Mouse (Mus musculus): ENCODE measurements at regions not wholly inside any gene's neighbourhood (a gene's known extent, or its start where the extent isn't known, plus 50 kb on each side); places are given as distances from the start of the nearest gene placed in this dataset.

DNA sequence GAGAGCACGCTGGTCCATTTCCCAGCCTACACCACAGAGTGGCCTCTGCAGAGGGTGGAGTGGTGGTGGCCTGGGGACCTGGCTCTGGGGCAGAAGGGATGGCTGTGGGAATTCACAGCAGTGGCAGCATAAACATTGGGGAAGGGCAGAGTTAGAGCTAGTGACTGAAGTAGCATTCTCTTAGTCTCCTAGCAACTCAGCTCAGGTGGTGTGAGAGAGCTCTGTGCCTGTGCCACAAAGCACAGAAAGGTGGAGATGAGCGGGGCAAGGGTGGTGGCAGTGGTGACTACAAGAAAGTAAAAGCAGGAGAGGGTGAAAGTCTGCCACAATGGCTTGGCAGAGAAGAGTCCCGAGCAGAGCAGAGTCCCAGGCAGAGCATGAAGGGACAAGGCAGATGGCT lies 140.3 kb upstream of the Pfn2 start:
- WGBS = 85% methylated on average over 3 of the region's 3 CpGs
- Histone ChIP-seq H3K4me1 (ENCODE audit: control insufficient read depth, insufficient read depth, low read length) (no peaks in the 10 kb centered on the region), H3K27ac (ENCODE audit: low read length) (no peak overlapping the region), H3K27me3 (ENCODE audit: control insufficient read depth, insufficient read depth, low read depth, low read length) (no peaks in the 10 kb centered on the region), H3K4me2 (ENCODE audit: low read length) (no peak overlapping the region), H3K36me3 (ENCODE audit: control insufficient read depth, insufficient read depth, low read length) (no peaks in the 10 kb centered on the region), H3K9me3 (replicated peaks; ENCODE audit: control insufficient read depth, low read length, poor library complexity, severe bottlenecking) (no peaks in the 10 kb centered on the region), H3K4me3 (ENCODE audit: low read depth, low read length) (no peak overlapping the region), H3K9ac (ENCODE audit: low read depth, low read length) (no peak overlapping the region)
- no peak for ATAC-seq

DNA sequence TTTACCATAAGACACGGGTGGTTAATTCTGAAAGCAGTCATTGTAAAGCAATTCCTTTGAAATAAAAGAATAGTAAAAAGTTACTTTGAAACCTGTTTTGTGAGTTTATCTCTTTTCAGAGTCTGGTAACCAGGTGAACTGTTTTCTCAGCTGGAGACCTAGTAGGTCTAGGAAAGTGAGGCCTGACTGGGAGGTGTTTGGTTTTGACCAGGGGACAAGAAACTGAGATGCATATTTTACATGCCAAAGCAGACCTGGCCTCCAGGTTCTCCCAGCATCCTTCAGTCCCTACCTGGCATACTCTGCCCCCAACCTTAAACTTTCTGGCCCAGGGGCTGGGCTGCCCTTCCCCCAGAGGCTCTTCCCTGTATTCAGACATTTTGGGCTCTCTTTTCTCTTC lies 142.9 kb upstream of the Pfn2 start:
- WGBS = 72% methylated on average over 1 of the region's 1 CpGs
- ATAC-seq = no peak
- H3K4me2 ChIP-seq (ENCODE audit: low read length) = no peak overlapping the region
- no peaks in the 10 kb centered on the region for H3K36me3 ChIP-seq (ENCODE audit: control insufficient read depth, insufficient read depth, low read length)
- H3K9me3 ChIP-seq (replicated peaks; ENCODE audit: control insufficient read depth, low read length, poor library complexity, severe bottlenecking) = no peaks in the 10 kb centered on the region
- no peaks in the 10 kb centered on the region for H3K27me3 ChIP-seq (ENCODE audit: control insufficient read depth, insufficient read depth, low read depth, low read length)
- H3K4me3 ChIP-seq (ENCODE audit: low read depth, low read length) = no peak overlapping the region
- no peak overlapping the region for H3K9ac ChIP-seq (ENCODE audit: low read depth, low read length)
- no peak overlapping the region for H3K27ac ChIP-seq (ENCODE audit: low read length)
- no peaks in the 10 kb centered on the region for H3K4me1 ChIP-seq (ENCODE audit: control insufficient read depth, insufficient read depth, low read length)

DNA sequence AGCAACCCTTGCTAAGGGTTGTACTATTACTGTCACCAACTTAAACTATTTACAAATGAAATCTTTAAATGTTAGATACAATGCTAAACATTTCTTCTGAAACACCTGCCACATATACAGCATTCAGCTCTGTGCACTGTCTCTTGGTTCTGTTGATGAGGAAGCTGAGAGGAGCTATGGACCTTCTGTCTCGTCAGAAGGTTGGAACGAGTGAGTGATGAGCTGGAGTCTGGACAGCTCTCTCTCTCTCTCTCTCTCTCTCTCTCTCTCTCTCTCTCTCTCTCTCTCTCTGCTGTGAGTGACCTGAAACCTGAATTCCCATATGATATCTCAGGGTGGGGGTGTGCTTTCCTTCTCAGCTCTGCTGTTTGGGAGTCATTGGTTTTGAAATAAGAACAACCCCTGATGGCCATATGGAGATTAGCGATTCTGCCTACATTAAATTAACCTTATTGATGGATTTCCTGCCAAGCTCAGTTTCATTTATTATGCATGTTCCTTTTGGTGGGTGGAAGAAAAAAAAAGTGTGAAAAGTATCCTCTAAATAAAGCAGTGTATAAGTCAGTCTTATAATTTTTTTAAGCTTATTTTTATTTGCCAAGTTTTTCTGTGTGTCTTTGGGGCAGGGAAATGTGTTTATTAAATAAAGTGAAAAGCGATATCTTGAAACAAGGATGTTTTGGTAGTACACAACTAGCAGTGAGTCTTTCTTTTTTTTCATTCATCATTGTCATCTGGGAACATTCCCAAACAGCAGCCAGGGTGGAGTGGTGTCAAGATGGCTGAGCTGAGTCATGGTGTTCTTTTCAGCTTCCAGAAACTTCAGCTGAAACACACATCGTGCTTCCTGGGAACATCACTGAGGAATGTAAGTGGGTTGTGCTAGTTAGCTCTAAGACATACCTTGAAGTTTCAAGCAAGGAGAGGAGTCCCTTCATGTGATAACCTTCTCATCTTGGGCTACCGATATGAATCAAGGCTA lies 150.5 kb upstream of the Pfn2 start:
- Histone ChIP-seq H3K4me2 (ENCODE audit: low read length) (no peak overlapping the region), H3K27ac (ENCODE audit: low read length) (no peak overlapping the region), H3K27me3 (ENCODE audit: control insufficient read depth, insufficient read depth, low read depth, low read length) (no peaks in the 10 kb centered on the region), H3K9ac (ENCODE audit: low read depth, low read length) (no peak overlapping the region), H3K36me3 (ENCODE audit: control insufficient read depth, insufficient read depth, low read length) (no peaks in the 10 kb centered on the region), H3K9me3 (replicated peaks; ENCODE audit: control insufficient read depth, low read length, poor library complexity, severe bottlenecking) (no peaks in the 10 kb centered on the region), H3K4me1 (ENCODE audit: control insufficient read depth, insufficient read depth, low read length) (no peaks in the 10 kb centered on the region; the same call in 1 of the 2 replicates), H3K4me3 (ENCODE audit: low read depth, low read length) (no peak overlapping the region)
- 88% methylated on average over 6 of the region's 6 CpGs for WGBS
- no peak for ATAC-seq

DNA sequence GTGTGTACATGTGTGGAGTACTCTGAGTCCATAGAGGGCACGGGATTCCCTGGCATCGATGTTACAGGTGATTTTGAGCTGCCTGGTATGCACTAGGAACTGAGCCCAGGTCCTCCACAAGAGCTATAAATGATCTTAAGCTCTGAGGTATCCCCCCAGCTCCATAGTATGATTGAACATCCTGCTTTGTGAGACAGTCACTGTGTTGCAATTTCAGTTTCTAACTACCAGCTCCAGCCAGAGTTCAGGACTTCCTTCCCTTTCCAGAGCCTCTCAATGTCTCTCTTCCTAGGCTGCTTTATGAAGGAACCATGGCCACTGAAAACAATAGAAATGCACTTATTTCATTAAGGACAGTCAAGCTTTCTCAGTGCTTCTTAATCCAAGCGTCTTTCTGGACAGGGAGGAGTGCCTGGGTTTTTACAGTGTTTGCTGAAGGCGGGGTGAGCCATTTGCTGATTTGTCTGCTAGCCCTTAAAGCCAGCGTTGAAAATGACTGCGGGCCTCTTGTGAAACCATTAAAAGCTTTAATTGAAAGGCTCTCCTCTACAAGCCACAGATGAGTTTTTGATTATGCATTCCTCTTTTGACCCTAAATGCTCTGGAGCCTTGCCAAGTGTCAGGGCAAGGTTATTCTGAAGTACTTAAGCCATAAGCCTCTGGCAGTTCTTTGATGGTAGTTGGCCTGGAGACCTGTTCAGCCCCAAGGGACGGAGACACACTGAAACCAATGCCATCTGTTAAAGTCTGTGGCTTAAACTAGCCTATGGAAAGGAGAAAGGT lies 155.1 kb upstream of the Pfn2 start:
- no peak overlapping the region for H3K4me2 ChIP-seq (ENCODE audit: low read length)
- ATAC-seq = no peak
- H3K36me3 ChIP-seq (ENCODE audit: control insufficient read depth, insufficient read depth, low read length) = no peaks in the 10 kb centered on the region
- H3K4me1 ChIP-seq (ENCODE audit: control insufficient read depth, insufficient read depth, low read length) = no peaks in the 10 kb centered on the region; the same call in 1 of the 2 replicates
- no peak overlapping the region for H3K4me3 ChIP-seq (ENCODE audit: low read depth, low read length)
- H3K27me3 ChIP-seq (ENCODE audit: control insufficient read depth, insufficient read depth, low read depth, low read length) = no peaks in the 10 kb centered on the region
- H3K27ac ChIP-seq (ENCODE audit: low read length) = no peak overlapping the region
- H3K9ac ChIP-seq (ENCODE audit: low read depth, low read length) = no peak overlapping the region
- no peaks in the 10 kb centered on the region for H3K9me3 ChIP-seq (replicated peaks; ENCODE audit: control insufficient read depth, low read length, poor library complexity, severe bottlenecking)
- 34% methylated on average over 7 of the region's 7 CpGs for WGBS

DNA sequence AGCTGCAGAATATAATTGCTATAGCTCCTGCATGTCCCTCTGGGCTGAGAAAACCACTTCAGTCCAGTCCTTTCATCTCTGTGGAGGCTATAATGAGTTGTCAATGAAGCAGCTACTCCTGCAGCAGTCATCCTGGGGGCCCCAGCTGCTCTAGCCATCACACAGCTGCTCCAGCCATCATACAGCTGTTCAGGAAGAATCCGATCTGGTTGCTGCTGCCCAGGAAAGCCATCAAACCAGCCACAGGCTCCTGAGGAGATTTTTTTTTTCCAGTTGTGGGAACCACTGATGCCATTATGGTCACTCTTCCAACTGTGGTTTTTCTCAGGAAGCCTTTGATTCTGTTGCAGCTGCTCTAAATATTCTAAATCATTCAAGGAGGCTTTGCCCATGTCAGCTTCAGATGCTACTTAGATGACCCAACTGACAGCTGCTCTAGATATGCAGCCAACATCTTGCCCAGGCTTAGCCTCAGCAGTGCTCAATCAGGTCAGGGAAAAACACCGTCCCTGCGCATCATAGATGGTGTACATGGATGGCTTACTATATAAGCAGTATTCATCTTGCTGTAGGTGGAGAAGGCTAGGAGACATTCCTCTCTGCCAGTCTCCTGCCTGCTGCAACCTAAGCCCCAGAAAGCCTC lies 177.0 kb upstream of the Pfn2 start:
- no peaks in the 10 kb centered on the region for H3K9me3 ChIP-seq (replicated peaks; ENCODE audit: control insufficient read depth, low read length, poor library complexity, severe bottlenecking)
- 83% methylated on average over 3 of the region's 3 CpGs for WGBS
- H3K9ac ChIP-seq (ENCODE audit: low read depth, low read length) = no peak overlapping the region
- no peak overlapping the region for H3K4me3 ChIP-seq (ENCODE audit: low read depth, low read length)
- H3K36me3 ChIP-seq (ENCODE audit: control insufficient read depth, insufficient read depth, low read length) = no peaks in the 10 kb centered on the region
- H3K27ac ChIP-seq (ENCODE audit: low read length) = no peak overlapping the region
- H3K4me2 ChIP-seq (ENCODE audit: low read length) = no peak overlapping the region
- no peaks in the 10 kb centered on the region for H3K27me3 ChIP-seq (ENCODE audit: control insufficient read depth, insufficient read depth, low read depth, low read length)
- ATAC-seq = no peak
- no peaks in the 10 kb centered on the region for H3K4me1 ChIP-seq (ENCODE audit: control insufficient read depth, insufficient read depth, low read length)

DNA sequence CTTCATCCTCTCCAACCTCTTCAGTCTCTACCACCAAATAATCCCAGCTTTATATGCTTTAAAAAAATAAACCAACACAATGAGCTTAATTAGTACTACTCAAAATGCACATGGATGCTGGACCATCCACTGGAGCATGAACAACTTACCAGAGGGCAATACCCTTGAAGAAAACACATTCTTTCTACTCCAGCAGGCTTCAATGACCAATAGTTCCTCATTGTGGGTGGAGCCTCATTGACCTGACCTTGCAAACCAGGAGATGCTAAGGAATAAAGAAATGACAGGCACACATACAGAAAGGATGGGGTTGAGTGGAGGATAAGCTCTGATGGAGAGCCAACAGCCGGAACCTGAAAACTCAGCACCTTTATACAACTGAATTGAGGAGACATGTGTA lies 201.7 kb upstream of the Pfn2 start:
- H3K4me2 ChIP-seq (ENCODE audit: low read length) = no peak overlapping the region
- H3K4me1 ChIP-seq (ENCODE audit: control insufficient read depth, insufficient read depth, low read length) = no peaks in the 10 kb centered on the region
- no peaks in the 10 kb centered on the region for H3K9me3 ChIP-seq (replicated peaks; ENCODE audit: control insufficient read depth, low read length, poor library complexity, severe bottlenecking)
- no peak overlapping the region for H3K27ac ChIP-seq (ENCODE audit: low read length)
- no peak overlapping the region for H3K9ac ChIP-seq (ENCODE audit: low read depth, low read length)
- 93% methylated on average over 1 of the region's 1 CpGs for WGBS
- no peaks in the 10 kb centered on the region for H3K36me3 ChIP-seq (ENCODE audit: control insufficient read depth, insufficient read depth, low read length)
- H3K4me3 ChIP-seq (ENCODE audit: low read depth, low read length) = no peak overlapping the region
- H3K27me3 ChIP-seq (ENCODE audit: control insufficient read depth, insufficient read depth, low read depth, low read length) = no peaks in the 10 kb centered on the region
- no peak for ATAC-seq

DNA sequence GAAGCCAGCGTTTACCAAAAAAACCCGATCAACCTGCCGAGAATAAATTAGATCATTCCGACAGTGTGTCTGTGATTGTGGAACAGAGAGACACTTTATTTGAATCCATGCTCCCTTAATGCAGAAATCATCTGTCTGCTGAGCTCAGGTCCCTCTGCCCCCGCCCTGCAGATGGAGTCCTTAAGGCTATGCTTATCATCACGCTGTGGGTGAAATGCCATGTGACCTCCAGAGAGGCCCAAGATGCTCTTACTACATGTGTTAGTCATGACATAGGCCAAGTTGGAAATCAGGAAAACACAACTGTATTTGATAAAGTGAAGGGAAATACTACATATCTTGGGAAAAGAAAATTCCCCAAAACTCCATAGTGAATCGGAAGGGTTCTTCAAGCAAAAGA lies 206.8 kb upstream of the Pfn2 start:
- Histone ChIP-seq H3K27me3 (ENCODE audit: control insufficient read depth, insufficient read depth, low read depth, low read length) (no peaks in the 10 kb centered on the region), H3K4me2 (ENCODE audit: low read length) (no peak overlapping the region), H3K4me1 (ENCODE audit: control insufficient read depth, insufficient read depth, low read length) (peaks cover 4% of the 10 kb centered on the region; the same call in 1 of the 2 replicates), H3K27ac (ENCODE audit: low read length) (no peak overlapping the region), H3K9me3 (replicated peaks; ENCODE audit: control insufficient read depth, low read length, poor library complexity, severe bottlenecking) (no peaks in the 10 kb centered on the region), H3K36me3 (ENCODE audit: control insufficient read depth, insufficient read depth, low read length) (no peaks in the 10 kb centered on the region), H3K9ac (ENCODE audit: low read depth, low read length) (no peak overlapping the region), H3K4me3 (ENCODE audit: low read depth, low read length) (no peak overlapping the region)
- 87% methylated on average over 7 of the region's 7 CpGs for WGBS
- no peak for ATAC-seq

DNA sequence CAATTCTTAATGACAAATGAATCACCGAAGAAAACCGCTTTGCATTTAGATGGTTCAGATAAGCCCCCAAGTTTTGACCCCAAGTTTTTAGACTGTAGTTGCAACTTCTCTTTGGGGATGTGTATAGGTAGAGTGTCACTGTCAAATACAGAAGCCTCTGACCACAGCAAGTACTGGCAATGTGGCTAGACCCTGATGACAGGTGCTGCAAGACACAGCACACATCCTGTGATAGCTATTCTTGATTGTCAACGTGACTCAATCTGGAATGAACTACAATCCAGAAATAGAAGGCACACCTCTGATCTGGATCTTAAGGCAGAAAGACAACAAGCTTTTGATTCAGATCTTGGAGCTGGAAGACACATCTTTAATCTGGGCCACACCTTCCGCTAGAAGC lies 207.3 kb upstream of the Pfn2 start:
- Histone ChIP-seq H3K4me3 (ENCODE audit: low read depth, low read length) (no peak overlapping the region), H3K4me2 (ENCODE audit: low read length) (no peak overlapping the region), H3K4me1 (ENCODE audit: control insufficient read depth, insufficient read depth, low read length) (peaks cover 4% of the 10 kb centered on the region; the same call in 1 of the 2 replicates), H3K9ac (ENCODE audit: low read depth, low read length) (no peak overlapping the region), H3K9me3 (replicated peaks; ENCODE audit: control insufficient read depth, low read length, poor library complexity, severe bottlenecking) (no peaks in the 10 kb centered on the region), H3K27me3 (ENCODE audit: control insufficient read depth, insufficient read depth, low read depth, low read length) (no peaks in the 10 kb centered on the region), H3K36me3 (ENCODE audit: control insufficient read depth, insufficient read depth, low read length) (no peaks in the 10 kb centered on the region), H3K27ac (ENCODE audit: low read length) (no peak overlapping the region)
- WGBS = 95% methylated on average over 4 of the region's 4 CpGs
- ATAC-seq = no peak
